Mouse (Mus musculus) intestine, embryonic 15.5 days (tissue): ENCODE measurements around the gene Pitpnm1. TPM values are rescaled to one million over a fixed set of nuclear protein-coding genes. Genes with fewer than 3 reads are reported as not detected.
A peak's percentile ranks its signal among the peaks of the same experiment; 100 is the strongest.

ENCODE experiments used
- ATAC-seq: fragments of 200-750 bp; cut with Nextera tagmentation; 2 replicates; pipeline ENCODE4 v1.8.0; 2017; ENCODE audit warnings: moderate TSS enrichment, moderate library complexity
- H3K27ac ChIP-seq: fragments of 300-500 bp; sonication (generic); 2 replicates; pipeline ENCODE4 v1.5.1; 2015; ENCODE audit warnings: mild to moderate bottlenecking, inconsistent platforms
- H3K27me3 ChIP-seq: fragments of 300-500 bp; sonication (generic); replicated peaks from 2 replicates; pipeline ENCODE4 v1.6.1; 2015; ENCODE audit warnings: inconsistent platforms
- H3K36me3 ChIP-seq: fragments of 300-500 bp; sonication (generic); 2 replicates; pipeline ENCODE4 v1.6.1; 2015; ENCODE audit warnings: inconsistent platforms
- H3K4me1 ChIP-seq: fragments of 300-500 bp; sonication (generic); replicated peaks from 2 replicates; pipeline ENCODE4 v1.6.1; 2015; ENCODE audit warnings: inconsistent platforms
- H3K4me2 ChIP-seq: fragments of 300-500 bp; sonication (generic); replicated peaks from 2 replicates; pipeline ENCODE4 v1.6.1; 2015; ENCODE audit warnings: mild to moderate bottlenecking, inconsistent platforms
- H3K4me3 ChIP-seq: fragments of 300-500 bp; sonication (generic); replicated peaks from 2 replicates; pipeline ENCODE4 v1.5.1; 2015; ENCODE audit warnings: inconsistent platforms
- H3K9ac ChIP-seq: fragments of 300-500 bp; sonication (generic); 2 replicates; pipeline ENCODE4 v1.6.1; 2015; ENCODE audit warnings: inconsistent platforms
- H3K9me3 ChIP-seq: fragments of 300-500 bp; sonication (generic); 2 replicates; pipeline ENCODE4 v1.6.1; 2016; ENCODE audit warnings: inconsistent platforms
- WGBS: fragments of 180-500 bp; shearing (Covaris S2); methylation state at CpG from one replicate; pipeline ENCODE4 v1.1.7; 2015; 5-methylcytosine and 5-hydroxymethylcytosine counted together
- polyA plus RNA-seq: library from polyadenylated mRNA; unstranded; fragments of >200 nt; fragmentation: Nextera tagmentation; extraction: Ambion mirVana; gene quantifications from 2 replicates; pipeline ENCODE4 v1.2.1, GENCODE M21; 2015

Pitpnm1 gene
- polyA plus RNA-seq, 1 experiment from 2014 or later, result 13.8 TPM

GRCm38 (mm10) chr19:4156771-4157170, 57.0 kb downstream of the Pitpnm1 start:
- peaks cover 18% of the 10 kb centered on the region for H3K36me3 ChIP-seq
- whole genome bisulfite sequencing, result 90% methylated on average over 12 of the region's 12 CpGs
- no peak for ATAC-seq

DNA sequence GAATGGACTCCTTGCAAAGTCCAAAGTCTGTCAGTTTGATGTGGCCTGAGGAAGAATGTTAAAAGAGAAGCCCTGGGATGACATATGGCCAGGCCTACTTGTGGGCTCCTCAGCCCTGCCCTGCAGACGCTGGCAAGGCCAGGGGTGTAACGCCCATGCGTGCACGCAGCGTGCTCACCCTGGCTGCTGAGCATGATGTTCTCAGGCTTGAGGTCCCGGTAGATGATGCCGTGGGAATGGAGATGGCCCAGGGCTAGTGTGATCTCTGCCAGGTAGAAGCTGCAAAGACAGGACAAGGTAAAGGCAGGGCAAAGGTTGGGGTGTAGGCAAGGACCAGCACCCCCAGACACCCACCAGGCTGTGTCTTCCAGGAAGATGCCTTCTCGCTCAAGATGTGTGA, 59.3 kb downstream of the Pitpnm1 start:
- H3K27ac ChIP-seq, result no peak overlapping the region
- H3K4me3 ChIP-seq, result no peak overlapping the region
- H3K9ac ChIP-seq, result no peak overlapping the region
- no peaks in the 10 kb centered on the region for H3K27me3 ChIP-seq
- peaks cover 16% of the 10 kb centered on the region for H3K36me3 ChIP-seq
- H3K4me2 ChIP-seq, result no peak overlapping the region
- 92% methylated on average over 8 of the region's 8 CpGs for WGBS
- H3K9me3 ChIP-seq, result no peaks in the 10 kb centered on the region
- ATAC-seq, result no peak
- H3K4me1 ChIP-seq, result peaks cover 10% of the 10 kb centered on the region

More at GRCm38 (mm10) chr19:4156771-4157170, 57.0 kb downstream of the Pitpnm1 start:
- no peak overlapping the region for H3K4me2 ChIP-seq
- H3K9ac ChIP-seq, result no peak overlapping the region
- no peak overlapping the region for H3K4me3 ChIP-seq
- no peaks in the 10 kb centered on the region for H3K9me3 ChIP-seq
- no peaks in the 10 kb centered on the region for H3K27me3 ChIP-seq
- no peak overlapping the region for H3K27ac ChIP-seq
- no peaks in the 10 kb centered on the region for H3K4me1 ChIP-seq

DNA sequence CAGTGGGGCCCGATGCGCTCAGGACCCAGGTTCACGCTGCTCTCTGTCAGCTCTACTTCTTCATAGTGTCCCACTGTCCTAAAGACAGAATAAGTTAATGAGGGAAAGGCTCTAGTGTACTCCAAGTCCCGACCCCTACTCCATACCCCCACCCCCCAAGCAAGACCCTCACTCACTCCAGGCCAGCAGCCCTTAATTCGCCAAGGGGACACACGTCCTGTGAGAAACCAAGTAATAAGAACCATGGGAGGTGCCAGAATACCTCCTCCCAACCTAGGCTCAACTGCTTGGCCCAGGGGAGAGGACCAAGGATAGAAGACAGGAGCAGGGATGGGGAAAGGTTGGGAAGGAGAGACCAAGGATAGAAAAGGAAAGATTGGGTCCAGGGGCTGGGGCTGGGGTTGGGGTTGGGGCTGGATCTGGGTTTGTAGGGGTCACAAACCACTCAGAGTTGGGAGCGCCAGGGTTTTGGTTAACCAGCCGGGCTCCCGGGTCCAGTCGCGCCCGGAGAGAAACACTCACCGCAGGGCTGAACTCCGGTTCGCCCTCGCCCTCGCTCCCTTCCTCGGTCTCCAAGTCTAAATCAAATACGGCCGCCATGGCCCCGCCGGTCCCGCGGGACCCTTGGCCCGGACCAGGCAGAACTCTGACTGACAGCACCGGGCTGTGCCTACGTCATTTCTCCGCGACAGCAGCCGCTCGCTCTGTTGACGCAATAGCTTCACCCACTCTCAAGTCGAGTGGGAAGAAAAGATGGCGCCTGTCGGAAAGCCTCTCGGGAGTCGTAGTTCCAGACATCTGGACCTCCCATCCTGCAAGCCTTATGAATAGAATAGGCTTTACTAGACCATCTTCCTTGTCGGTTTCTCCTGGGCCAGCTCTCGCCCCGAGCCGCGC, 63.1 kb downstream of the Pitpnm1 start, which contains the start of gene Rps6kb2:
TSS of gene Rps6kb2 (minus strand) at position 709 of the 897 bp plus-strand sequence.
- no peaks in the 10 kb centered on the region for H3K27me3 ChIP-seq
- peaks cover 10% of the 10 kb centered on the region for H3K4me1 ChIP-seq
- ATAC-seq, result peak; percentile 90
- peak within 1 kb of the TSS; percentile 72 for H3K9ac ChIP-seq
- peak within 1 kb of the TSS; percentile 64; the same call in 1 of the 2 replicates for H3K27ac ChIP-seq
- peak within 1 kb of the TSS; percentile 87 for H3K4me2 ChIP-seq
- peak within 1 kb of the TSS; percentile 77 for H3K4me3 ChIP-seq
- peaks cover 10% of the 10 kb centered on the region for H3K36me3 ChIP-seq
- 6% methylated on average over 42 of the region's 42 CpGs for WGBS
- no peaks in the 10 kb centered on the region for H3K9me3 ChIP-seq

DNA sequence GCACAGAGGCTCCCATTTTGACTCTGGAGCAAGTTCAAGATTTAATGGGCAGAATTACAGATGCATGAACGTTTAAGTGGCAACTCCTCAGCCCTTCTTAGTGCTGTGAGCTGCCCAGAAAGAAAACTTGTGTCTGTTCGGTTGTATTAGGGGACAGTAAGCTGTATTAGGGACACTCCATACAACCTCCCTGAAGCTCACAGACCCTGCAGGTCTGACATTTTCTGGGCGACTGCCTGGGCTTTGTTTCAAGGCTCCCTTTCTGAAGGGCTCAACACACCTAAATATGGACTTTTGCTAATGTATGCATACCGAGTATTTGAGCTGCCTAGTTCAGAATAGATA, 63.7 kb downstream of the Pitpnm1 start:
- peak overlapping the region; percentile 64; the same call in 1 of the 2 replicates for H3K27ac ChIP-seq
- peaks cover 10% of the 10 kb centered on the region for H3K4me1 ChIP-seq
- H3K27me3 ChIP-seq, result no peaks in the 10 kb centered on the region
- peaks cover 10% of the 10 kb centered on the region for H3K36me3 ChIP-seq
- peak overlapping the region; percentile 77 for H3K4me3 ChIP-seq
- peak; percentile 34 for ATAC-seq
- H3K9me3 ChIP-seq, result no peaks in the 10 kb centered on the region
- 34% methylated on average over 4 of the region's 4 CpGs for WGBS
- H3K9ac ChIP-seq, result peak overlapping the region; percentile 37
- peak overlapping the region; percentile 87 for H3K4me2 ChIP-seq

Other genes starting within 250 kb of the Pitpnm1 start
- 63.3 and 68.5 TPM in 2 replicates for gene Chka, start 248.2 kb upstream of the Pitpnm1 start, polyA plus RNA-seq
- 50.9 and 56.3 TPM in 2 replicates for gene Tcirg1, start 192.9 kb upstream of the Pitpnm1 start, polyA plus RNA-seq
- gene Ndufs8, start 187.2 kb upstream of the Pitpnm1 start, polyA plus RNA-seq, result 342 and 413 TPM in 2 replicates
- gene Aldh3b1, start 170.2 kb upstream of the Pitpnm1 start, polyA plus RNA-seq, result 2.3 and 2.4 TPM in 2 replicates
- gene Unc93b1, start 164.8 kb upstream of the Pitpnm1 start, polyA plus RNA-seq, result 20.2 and 21.8 TPM in 2 replicates
- not detected in 2 replicates for gene Aldh3b3, start 141.4 kb upstream of the Pitpnm1 start, polyA plus RNA-seq
- gene Aldh3b2, start 127.7 kb upstream of the Pitpnm1 start, polyA plus RNA-seq, result 0.78 and 0.84 TPM in 2 replicates
- gene Acy3, start 113.4 kb upstream of the Pitpnm1 start, polyA plus RNA-seq, result 12.8 and 14.2 TPM in 2 replicates
- gene Tbx10, start 107.2 kb upstream of the Pitpnm1 start, polyA plus RNA-seq, result 0.35 and 0.38 TPM in 2 replicates
- gene Nudt8, start 99.4 kb upstream of the Pitpnm1 start, polyA plus RNA-seq, result 33.8 and 35.9 TPM in 2 replicates
- 2.1 and 2.6 TPM in 2 replicates for gene Gm49405, start 99.4 kb upstream of the Pitpnm1 start, polyA plus RNA-seq
- 2.8 and 3.8 TPM in 2 replicates for gene Doc2g, start 96.7 kb upstream of the Pitpnm1 start, polyA plus RNA-seq
- gene Ndufv1, start 87.2 kb upstream of the Pitpnm1 start, polyA plus RNA-seq, result 241 and 274 TPM in 2 replicates
- gene Gstp1, start 62.0 kb upstream of the Pitpnm1 start, polyA plus RNA-seq, result 973 and 1,014 TPM in 2 replicates
- gene Gstp2, start 54.0 kb upstream of the Pitpnm1 start, polyA plus RNA-seq, result 24.3 and 35.8 TPM in 2 replicates
- gene Gstp3, start 40.4 kb upstream of the Pitpnm1 start, polyA plus RNA-seq, result 6.9 and 9.2 TPM in 2 replicates
- 1.7 and 2.8 TPM in 2 replicates for gene Cabp2, start 18.4 kb upstream of the Pitpnm1 start, polyA plus RNA-seq
- 127 and 147 TPM in 2 replicates for gene Cdk2ap2, start 2.8 kb upstream of the Pitpnm1 start, polyA plus RNA-seq
- gene Aip, start 25.9 kb downstream of the Pitpnm1 start, polyA plus RNA-seq, result 75.0 and 80.7 TPM in 2 replicates
- not detected in 2 replicates for gene Gpr152, start 39.8 kb downstream of the Pitpnm1 start, polyA plus RNA-seq
- gene Cabp4, start 44.0 kb downstream of the Pitpnm1 start, polyA plus RNA-seq, result 0.09 and 0.19 TPM in 2 replicates
- gene Coro1b, start 48.6 kb downstream of the Pitpnm1 start, polyA plus RNA-seq, result 207 and 214 TPM in 2 replicates
- gene Ptprcap, start 53.6 kb downstream of the Pitpnm1 start, polyA plus RNA-seq, result 3.9 and 5.4 TPM in 2 replicates
- 40.7 and 41.9 TPM in 2 replicates for gene Rps6kb2, start 63.4 kb downstream of the Pitpnm1 start, polyA plus RNA-seq
- 1.7 and 2.0 TPM in 2 replicates for gene Carns1, start 75.5 kb downstream of the Pitpnm1 start, polyA plus RNA-seq
- 3.5 TPM in 2 replicates for gene Tbc1d10c, start 91.3 kb downstream of the Pitpnm1 start, polyA plus RNA-seq
- 757 and 779 TPM in 2 replicates for gene Ppp1ca, start 92.1 kb downstream of the Pitpnm1 start, polyA plus RNA-seq
- 29.3 and 30.5 TPM in 2 replicates for gene Rad9a, start 101.7 kb downstream of the Pitpnm1 start, polyA plus RNA-seq
- gene Clcf1, start 114.2 kb downstream of the Pitpnm1 start, polyA plus RNA-seq, result 5.7 and 5.9 TPM in 2 replicates
- not detected in 2 replicates for gene AC109138.7, start 114.4 kb downstream of the Pitpnm1 start, polyA plus RNA-seq
- gene Pold4, start 131.9 kb downstream of the Pitpnm1 start, polyA plus RNA-seq, result 35.0 and 40.8 TPM in 2 replicates
- gene Ssh3, start 169.2 kb downstream of the Pitpnm1 start, polyA plus RNA-seq, result 22.2 and 24.8 TPM in 2 replicates
- gene Ankrd13d, start 183.1 kb downstream of the Pitpnm1 start, polyA plus RNA-seq, result 5.3 and 5.7 TPM in 2 replicates
- 18.2 and 18.3 TPM in 2 replicates for gene Grk2, start 206.2 kb downstream of the Pitpnm1 start, polyA plus RNA-seq